Mouse (Mus musculus) ES-Bruce4 (cell line): ENCODE results near the gene Hist2h2ab. TPM values are rescaled to one million over a fixed set of nuclear protein-coding genes. Genes with fewer than 3 reads are reported as not detected.

Experiments
- H3K27ac ChIP-seq: 2 replicates; pipeline ENCODE4 v1.5.1; 2012; ENCODE audit warnings: low read length, inconsistent platforms; ENCODE audit not compliant: insufficient read depth
- H3K27me3 ChIP-seq: 2 replicates; pipeline ENCODE4 v1.6.1; 2012; ENCODE audit warnings: mild to moderate bottlenecking, low read length, inconsistent platforms; ENCODE audit not compliant: control insufficient read depth, poor library complexity, insufficient read depth, severe bottlenecking
- H3K36me3 ChIP-seq: 2 replicates; pipeline ENCODE4 v1.6.1; 2012; ENCODE audit warnings: inconsistent platforms, mild to moderate bottlenecking, low read length, moderate library complexity; ENCODE audit not compliant: control insufficient read depth, poor library complexity, insufficient read depth, severe bottlenecking
- H3K4me1 ChIP-seq: one replicate; pipeline ENCODE4 v1.8.1; 2011; ENCODE audit warnings: low read length; ENCODE audit not compliant: control insufficient read depth, insufficient read depth
- H3K4me3 ChIP-seq: 2 replicates; pipeline ENCODE4 v1.5.1; 2011; ENCODE audit warnings: low read depth, mild to moderate bottlenecking, low read length
- H3K9ac ChIP-seq: 2 replicates; pipeline ENCODE4 v1.6.1; 2012; ENCODE audit warnings: low read depth, mild to moderate bottlenecking, inconsistent platforms; ENCODE audit not compliant: poor library complexity, severe bottlenecking
- H3K9me3 ChIP-seq: replicated peaks from 2 replicates; pipeline ENCODE4 v1.6.1; 2012; ENCODE audit warnings: mild to moderate bottlenecking, low read length, inconsistent platforms; ENCODE audit not compliant: control insufficient read depth, poor library complexity, insufficient read depth, severe bottlenecking
- CTCF ChIP-seq: IDR thresholded peaks from one replicate; pipeline ENCODE4 v1.8.1; 2011; ENCODE audit warnings: low read depth, low read length
- EP300 ChIP-seq: IDR thresholded peaks from 2 replicates; pipeline ENCODE4 v1.6.1; 2011; ENCODE audit warnings: low read depth, low read length; ENCODE audit not compliant: insufficient read depth
- POLR2A ChIP-seq: IDR thresholded peaks from one replicate; pipeline ENCODE4 v1.8.1; 2011; ENCODE audit warnings: low read length; ENCODE audit not compliant: insufficient read depth
- polyA plus RNA-seq: library from polyadenylated mRNA; stranded (reverse); fragments of >200 nt; gene quantifications from 2 replicates; pipeline ENCODE4 v1.2.4, GENCODE M21; 2011; ENCODE audit warnings: low read depth; ENCODE audit not compliant: missing spikeins, insufficient read depth, insufficient read length

Hist2h2ab gene
- polyA plus RNA-seq, 1 experiment, result not detected

- no peak within 1 kb of the TSS for H3K27ac ChIP-seq
- peak within 1 kb of the TSS; percentile 77 for H3K9ac ChIP-seq
- H3K4me1 ChIP-seq, result no peaks in the 10 kb centered on the region
- peaks cover 16% of the 10 kb centered on the region for H3K36me3 ChIP-seq
- peak within 1 kb of the TSS; percentile 78 for H3K4me3 ChIP-seq
- H3K9me3 ChIP-seq, result no peaks in the 10 kb centered on the region
- no peaks in the 10 kb centered on the region for H3K27me3 ChIP-seq
- TF ChIP-seq POLR2A, result no peak
- no peak for TF ChIP-seq CTCF
- no peak for TF ChIP-seq EP300
These were observed 38.8 kb upstream of the Hist2h2ab start, which contains the start of gene Sv2a for GRCm38 (mm10) chr3:96180727-96181477. Sv2a (plus strand) TSS chr3:96181151.

DNA sequence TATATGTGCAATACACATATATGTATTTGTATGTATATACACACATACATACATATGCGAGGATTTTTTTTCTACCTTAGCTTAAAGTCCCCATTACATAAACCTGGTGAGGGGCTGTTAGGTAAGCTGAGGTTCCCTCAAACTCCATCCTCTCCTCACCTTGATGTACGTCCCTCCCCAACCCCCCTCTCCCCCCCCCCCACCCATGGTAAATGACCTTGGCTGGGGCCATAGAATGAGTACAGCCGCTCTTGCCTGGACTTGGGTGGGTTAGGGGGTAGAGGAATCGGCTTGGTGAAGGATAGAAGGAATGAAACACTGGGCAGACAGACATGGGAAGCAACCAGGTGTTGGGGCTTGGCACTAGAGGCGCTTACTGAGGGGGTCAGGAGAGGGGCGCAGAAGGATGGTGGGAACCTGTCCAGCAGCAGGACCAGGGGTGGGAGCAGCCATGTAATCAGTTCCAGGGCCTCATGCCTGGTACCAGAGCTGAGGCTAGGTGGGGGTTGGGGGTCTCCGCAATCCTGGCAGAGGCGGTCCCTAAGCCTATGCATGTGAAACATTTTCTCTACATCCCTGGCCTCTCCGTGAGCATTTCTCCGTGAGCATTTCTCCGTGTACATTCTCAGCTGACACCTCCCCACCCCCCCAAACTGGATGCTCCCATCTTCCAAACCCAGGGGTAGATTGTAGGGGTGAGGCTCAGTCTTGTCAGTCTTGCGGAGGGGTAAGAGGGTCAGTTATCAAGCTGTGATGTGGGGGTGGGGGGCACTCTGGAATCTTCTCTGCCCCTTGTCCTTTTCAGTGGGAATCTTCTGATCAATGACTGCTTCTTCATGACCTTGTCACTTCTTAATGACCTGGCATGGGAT is 37.9 kb upstream of the Hist2h2ab start:
- Histone ChIP-seq H3K9ac (peak overlapping the region; percentile 77; the same call in 1 of the 2 replicates), H3K9me3 (no peaks in the 10 kb centered on the region), H3K27ac (no peak overlapping the region), H3K36me3 (peaks cover 8% of the 10 kb centered on the region), H3K4me3 (no peak overlapping the region; the same call in 1 of the 2 replicates), H3K27me3 (no peaks in the 10 kb centered on the region), H3K4me1 (no peaks in the 10 kb centered on the region)
- no peak for TF ChIP-seq CTCF
- no peak for TF ChIP-seq EP300
- no peak for TF ChIP-seq POLR2A

DNA sequence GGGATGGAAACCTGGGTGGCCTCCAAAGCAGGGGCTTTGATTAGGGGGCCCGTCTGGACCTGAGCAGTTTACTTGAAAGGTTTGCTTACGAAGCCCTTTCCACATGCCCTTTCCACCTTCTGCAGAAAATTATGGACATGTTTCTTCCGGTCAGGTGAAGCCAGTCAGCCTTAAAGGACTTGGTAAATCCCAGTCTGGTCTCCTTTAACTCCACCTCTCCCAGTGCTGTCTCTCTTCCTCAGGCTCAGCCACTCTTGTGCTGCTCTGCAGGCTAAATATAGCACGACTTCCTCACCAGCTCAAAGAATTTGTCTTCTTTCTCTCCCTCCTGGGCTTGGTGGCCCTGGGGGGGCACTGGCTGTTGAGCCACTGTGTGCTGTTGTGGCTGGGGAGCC is 37.3 kb upstream of the Hist2h2ab start:
- Histone ChIP-seq H3K27ac (no peak overlapping the region), H3K4me1 (no peaks in the 10 kb centered on the region), H3K27me3 (no peaks in the 10 kb centered on the region), H3K4me3 (no peak overlapping the region), H3K9ac (no peak overlapping the region), H3K9me3 (no peaks in the 10 kb centered on the region), H3K36me3 (peaks cover 7% of the 10 kb centered on the region)
- TF ChIP-seq CTCF, result no peak
- no peak for TF ChIP-seq EP300
- TF ChIP-seq POLR2A, result no peak

DNA sequence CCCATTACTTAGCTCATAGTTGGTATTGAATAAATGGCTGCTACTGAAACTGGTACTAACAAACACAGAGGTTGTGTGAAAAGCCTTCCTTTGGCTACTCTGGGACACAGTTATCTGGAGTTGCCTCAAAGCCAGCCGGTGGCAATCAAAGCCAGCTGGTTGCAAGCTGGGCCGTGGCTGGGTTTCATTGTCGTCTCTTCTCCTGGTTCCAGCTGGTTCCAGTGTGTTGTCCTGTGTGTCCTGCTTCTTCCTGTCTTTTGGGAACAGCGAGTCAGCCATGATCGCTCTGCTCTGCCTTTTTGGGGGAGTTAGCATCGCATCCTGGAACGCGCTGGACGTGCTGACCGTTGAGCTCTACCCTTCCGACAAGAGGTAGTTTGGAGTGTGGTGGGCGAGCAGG is 26.7 kb upstream of the Hist2h2ab start:
- Histone ChIP-seq H3K9me3 (no peaks in the 10 kb centered on the region), H3K36me3 (no peaks in the 10 kb centered on the region), H3K4me1 (no peaks in the 10 kb centered on the region), H3K9ac (no peak overlapping the region), H3K27me3 (no peaks in the 10 kb centered on the region), H3K4me3 (no peak overlapping the region), H3K27ac (no peak overlapping the region)
- TF ChIP-seq POLR2A, result no peak
- no peak for TF ChIP-seq EP300
- TF ChIP-seq CTCF, result no peak

DNA sequence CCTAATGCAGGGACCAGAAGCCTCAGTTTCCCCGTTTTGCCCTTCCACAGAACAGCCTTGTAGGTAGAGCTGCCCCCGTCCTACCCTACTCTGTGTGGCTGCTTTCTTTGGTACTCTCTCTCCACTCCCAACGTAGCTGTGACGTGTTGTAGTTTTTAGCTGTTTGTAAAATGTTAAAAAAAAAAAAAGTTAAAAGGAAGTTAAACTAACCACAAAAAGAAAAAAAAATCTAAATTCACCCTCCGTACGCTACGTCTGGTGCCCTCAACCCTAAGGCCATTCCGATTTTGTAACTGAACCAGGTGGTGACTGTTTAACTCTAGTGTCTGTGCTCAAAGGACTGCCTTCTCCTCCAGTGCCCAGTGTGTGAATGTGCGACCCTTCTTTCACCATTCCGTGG is 24.7 kb upstream of the Hist2h2ab start:
- no peak overlapping the region for H3K9ac ChIP-seq
- H3K27ac ChIP-seq, result no peak overlapping the region
- no peaks in the 10 kb centered on the region for H3K27me3 ChIP-seq
- peaks cover 1% of the 10 kb centered on the region for H3K4me1 ChIP-seq
- no peak overlapping the region for H3K4me3 ChIP-seq
- no peak for TF ChIP-seq CTCF
- TF ChIP-seq POLR2A, result no peak
- TF ChIP-seq EP300, result no peak
- no peaks in the 10 kb centered on the region for H3K9me3 ChIP-seq
- no peaks in the 10 kb centered on the region for H3K36me3 ChIP-seq

DNA sequence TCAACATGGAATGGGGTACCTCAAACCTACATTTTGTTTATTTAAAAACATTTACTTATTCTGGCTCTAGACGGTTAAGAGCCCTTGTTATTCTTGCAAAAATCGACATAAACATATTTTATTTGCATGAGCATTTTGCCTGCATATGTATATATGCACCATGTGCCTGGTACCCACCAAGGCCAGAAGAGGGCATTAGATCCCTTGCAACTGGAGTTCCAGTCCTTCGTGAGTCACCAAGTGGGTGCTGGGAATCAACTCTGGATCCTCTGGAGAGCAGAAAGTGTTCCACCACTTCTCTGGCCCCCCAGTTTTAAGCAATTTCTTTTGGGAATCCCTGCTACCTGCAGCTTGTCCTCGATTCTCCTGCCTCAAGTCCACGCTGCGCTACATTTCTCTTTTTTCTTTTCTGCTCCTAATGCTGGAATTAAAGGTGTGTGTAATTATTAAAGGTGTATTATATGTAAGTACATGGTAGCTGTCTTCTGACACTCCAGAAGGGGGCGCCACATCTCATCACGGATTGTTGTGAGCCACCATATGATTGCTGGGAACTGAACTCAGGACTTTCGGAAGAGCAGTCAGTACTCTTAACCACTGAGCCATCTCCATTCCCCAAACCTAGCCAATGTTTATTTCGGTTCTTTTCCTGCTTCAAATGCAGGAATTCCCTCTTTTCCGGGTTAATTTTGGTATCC is 23.9 kb upstream of the Hist2h2ab start:
- Histone ChIP-seq H3K9me3 (no peaks in the 10 kb centered on the region), H3K4me1 (peaks cover 1% of the 10 kb centered on the region), H3K9ac (peak overlapping the region; percentile 61), H3K36me3 (no peaks in the 10 kb centered on the region), H3K4me3 (no peak overlapping the region), H3K27me3 (no peaks in the 10 kb centered on the region), H3K27ac (peak overlapping the region; percentile 47)
- TF ChIP-seq POLR2A, result no peak
- TF ChIP-seq CTCF, result peak; percentile 21
